ENCODE assay signal across 22 mouse cellular contexts in the genomic region with DNA sequence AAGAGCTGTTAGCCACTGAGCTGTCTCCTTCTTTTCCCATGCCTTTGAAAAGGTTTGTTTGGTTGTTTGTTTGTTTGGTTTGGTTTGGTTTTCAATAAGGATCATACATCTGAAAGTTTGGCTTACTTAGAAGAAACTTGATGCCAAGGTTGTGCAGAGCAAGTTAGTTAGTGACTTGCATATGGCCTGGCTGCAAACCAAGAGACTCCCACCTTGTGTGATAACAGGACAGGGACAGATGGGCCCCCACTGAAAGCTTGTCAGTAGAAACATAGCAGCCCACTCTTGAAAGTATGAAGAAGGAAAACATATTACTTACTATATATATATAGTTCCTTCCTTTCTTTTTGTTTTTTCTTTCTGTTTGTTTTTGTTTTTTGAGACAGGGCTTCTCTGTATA. TPM values are rescaled to one million over a fixed set of nuclear protein-coding genes. Genes with fewer than 3 reads are reported as not detected.
DNase-seq lines count a peak whose midpoint lies in the region; ATAC-seq and TF ChIP-seq lines count a peak whose summit lies in the region.
"Had no signal": no experiment of that assay in that cellular context is flagged by ENCODE, and none has a peak within 500 bp of the region (broad histone marks: within the 10 kb centered on the region; RNA-seq: fewer than 3 reads in every experiment).

No protein-coding gene starts in this region.

- H3K4me1 ChIP-seq in forebrain, postnatal 0 days (ENCODE audit: insufficient read depth): no peaks in the 10 kb centered on the region
- H3K4me1 ChIP-seq in forebrain, embryonic 12.5 days: no peaks in the 10 kb centered on the region
- H3K4me1 ChIP-seq: embryonic facial prominence, embryonic 10.5 days; embryonic facial prominence, embryonic 12.5 days; forebrain, embryonic 13.5 days had no signal

- TF ChIP-seq POLR2A in brain, embryonic 14.5 days (IDR thresholded peaks at IDR 0.05; ENCODE audit: borderline replicate concordance, extremely low read depth, insufficient read depth, insufficient read length, poor library complexity, severe bottlenecking): no peak

- no peak for ATAC-seq in forebrain, postnatal 0 days
- no peak for ATAC-seq in forebrain, embryonic 12.5 days (ENCODE audit: low FRiP score)
- ATAC-seq: forebrain, embryonic 13.5 days; forebrain, embryonic 16.5 days had no signal

- no peak for TF ChIP-seq CTCF in forebrain, postnatal 0 days (IDR thresholded peaks at IDR 0.05; ENCODE audit: low read depth)
- TF ChIP-seq CTCF in brain, embryonic 14.5 days (IDR thresholded peaks at IDR 0.05; ENCODE audit: borderline replicate concordance, extremely low read depth, insufficient read depth, insufficient read length): no peak

- no peaks in the 10 kb centered on the region for H3K9me3 ChIP-seq in forebrain, postnatal 0 days (ENCODE audit: low read length)
- H3K9me3 ChIP-seq in forebrain, embryonic 12.5 days: no peaks in the 10 kb centered on the region
- H3K9me3 ChIP-seq: embryonic facial prominence, embryonic 10.5 days; embryonic facial prominence, embryonic 12.5 days had no signal

- H3K27me3 ChIP-seq in forebrain, postnatal 0 days (ENCODE audit: insufficient read depth, low read length): peaks cover 13% of the 10 kb centered on the region
- H3K27me3 ChIP-seq in forebrain, embryonic 12.5 days: 0 out of 2 replicates have a peak, but pooled peaks cover under 1% of the 10 kb centered on the region
- H3K27me3 ChIP-seq: embryonic facial prominence, embryonic 12.5 days; forebrain, embryonic 13.5 days had no signal

- no peak overlapping the region for H3K4me3 ChIP-seq in forebrain, postnatal 0 days (ENCODE audit: low read depth, low read length)
- no peak overlapping the region for H3K4me3 ChIP-seq in forebrain, embryonic 12.5 days (replicated peaks)
- H3K4me3 ChIP-seq: embryonic facial prominence, embryonic 10.5 days; embryonic facial prominence, embryonic 12.5 days; forebrain, embryonic 13.5 days had no signal

- DNase-seq in forebrain, postnatal 0 days: peak; percentile 55
- DNase-seq in brain, adult 2 months (ENCODE audit: low read depth, low spot score): peak; percentile 67
- peak; percentile 76 for DNase-seq in brain, embryonic 14.5 days (ENCODE audit: low read depth)
- DNase-seq in spleen, adult 18-20 months: no peak
- DNase-seq: adrenal gland, adult 2 months; adrenal gland, postnatal 10 days; adrenal gland, postnatal 25 days; cerebellum, adult 11 months; cerebellum, adult 18-20 months; cerebellum, adult 8-10 months; cerebellum, adult 9-11 months; cerebellum, postnatal 14 days; cerebellum, postnatal 36 days had no signal

- H3K36me3 ChIP-seq in forebrain, postnatal 0 days (ENCODE audit: insufficient read depth): no peaks in the 10 kb centered on the region
- H3K36me3 ChIP-seq in forebrain, embryonic 12.5 days (replicated peaks): no peaks in the 10 kb centered on the region
- H3K36me3 ChIP-seq: embryonic facial prominence, embryonic 10.5 days; embryonic facial prominence, embryonic 12.5 days had no signal

- H3K9ac ChIP-seq in forebrain, postnatal 0 days: no peak overlapping the region
- H3K9ac ChIP-seq in forebrain, embryonic 12.5 days: no peak overlapping the region
- H3K9ac ChIP-seq: embryonic facial prominence, embryonic 12.5 days; forebrain, embryonic 13.5 days had no signal

- H3K4me2 ChIP-seq in forebrain, postnatal 0 days (ENCODE audit: low read depth): no peak overlapping the region
- no peak overlapping the region for H3K4me2 ChIP-seq in forebrain, embryonic 12.5 days
- H3K4me2 ChIP-seq: embryonic facial prominence, embryonic 12.5 days; forebrain, embryonic 13.5 days had no signal

- H3K27ac ChIP-seq in forebrain, postnatal 0 days (ENCODE audit: low read depth, low read length): no peak overlapping the region
- no peak overlapping the region for H3K27ac ChIP-seq in forebrain, embryonic 12.5 days
- H3K27ac ChIP-seq: embryonic facial prominence, embryonic 10.5 days; embryonic facial prominence, embryonic 12.5 days; forebrain, embryonic 13.5 days had no signal

RNA-seq across cellular contexts. Expression of a gene that starts 49.3 kb away (rescaled TPM):
- not detected in 2 replicates for total RNA-seq in forebrain, postnatal 0 days (2014; rRNA removed)
- polyA plus RNA-seq in forebrain, postnatal 0 days (2015; fragmentation: Nextera tagmentation; extraction: Ambion mirVana): 0.31 TPM in 1 of 2 replicates, not detected in the other
- polyA plus RNA-seq in forebrain, embryonic 12.5 days (2016; fragmentation: Nextera tagmentation; extraction: Ambion mirVana): not detected in 2 replicates
- polyA plus RNA-seq in brain, embryonic 14.5 days (2012; rRNA removed): not detected in 2 replicates
- total RNA-seq: adrenal gland, adult 2 months; adrenal gland, postnatal 10 days; adrenal gland, postnatal 25 days; adrenal gland, postnatal 4 days; common myeloid progenitor, adult 5-6 weeks; MEL had no signal
- polyA plus RNA-seq: adrenal gland, adult 2 months; embryonic facial prominence, embryonic 10.5 days; embryonic facial prominence, embryonic 12.5 days; embryonic facial prominence, embryonic 14.5 days; forebrain, embryonic 13.5 days; forebrain, embryonic 16.5 days had no signal

Comparison
In these comparisons a context has a peak if more than half of its experiments do, and no peak if none do; other contexts are left out.
1. DNase-seq: peak in forebrain, postnatal 0 days (single experiment), brain, adult 2 months (single experiment) and brain, embryonic 14.5 days (single experiment); none in spleen, adult 18-20 months (0 of 2).